Mouse (Mus musculus) cerebellum, adult 11-12 months (tissue): ENCODE data around the gene Rps12-ps3.

Experiments
- DNase-seq: peaks from one replicate; pipeline ENCODE4 v3.0.0; 2022

The Rps12-ps3 gene

GRCm38 (mm10) chr19:59352760-59353159, 30.7 kb downstream of the Rps12-ps3 start:
- no peak for DNase-seq

GRCm38 (mm10) chr19:59354906-59355305, 32.8 kb downstream of the Rps12-ps3 start:
- no peak for DNase-seq

GRCm38 (mm10) chr19:59356388-59356787, 34.3 kb downstream of the Rps12-ps3 start:
- DNase-seq, result no peak

- DNase-seq, result no peak
Observed at GRCm38 (mm10) chr19:59356843-59357595, 34.9 kb downstream of the Rps12-ps3 start.

- no peak for DNase-seq
Observed at GRCm38 (mm10) chr19:59357878-59358277, 35.8 kb downstream of the Rps12-ps3 start.

- no peak for DNase-seq
Observed at GRCm38 (mm10) chr19:59359202-59359601, 37.1 kb downstream of the Rps12-ps3 start.

- DNase-seq, result no peak
Observed at GRCm38 (mm10) chr19:59360486-59360896, 38.4 kb downstream of the Rps12-ps3 start.

- DNase-seq, result no peak
Observed at GRCm38 (mm10) chr19:59362646-59363045, 40.6 kb downstream of the Rps12-ps3 start.

GRCm38 (mm10) chr19:59363666-59364065, 41.6 kb downstream of the Rps12-ps3 start:
- DNase-seq, result no peak

- no peak for DNase-seq
Observed at GRCm38 (mm10) chr19:59366724-59367123, 44.6 kb downstream of the Rps12-ps3 start.

- no peak for DNase-seq
Observed at GRCm38 (mm10) chr19:59367892-59368291, 45.8 kb downstream of the Rps12-ps3 start.

- DNase-seq, result no peak
Observed at GRCm38 (mm10) chr19:59371016-59371415, 48.9 kb downstream of the Rps12-ps3 start.
